16 mouse cellular contexts compared by ENCODE assay signal in genomic region chr7:74501187-74501586, GRCm38 (mm10). TPM values are rescaled to one million over a fixed set of nuclear protein-coding genes. Genes with fewer than 3 reads are reported as not detected.
DNase-seq lines count a peak whose midpoint lies in the region; ATAC-seq lines count a peak whose summit lies in the region.
"Had no signal": no experiment of that assay in that cellular context is flagged by ENCODE, and none has a peak within 500 bp of the region (broad histone marks: within the 10 kb centered on the region; RNA-seq: fewer than 3 reads in every experiment).

No protein-coding gene starts in this region.

- peak; percentile 26 for DNase-seq in embryonic facial prominence, embryonic 11.5 days (ENCODE audit: low spot score)
- DNase-seq in embryonic facial prominence, embryonic 10.5 days (ENCODE audit: low spot score) = no peak
- no peak for DNase-seq in left cerebral cortex, postnatal 4 days
- no peak for DNase-seq in gastrocnemius, adult 18-20 months (ENCODE audit: low spot score)
- DNase-seq in urinary bladder, postnatal 36 days (ENCODE audit: low spot score in 2 of 2) = no peak
- DNase-seq: cerebellum, postnatal 25 days; heart, adult 11 months; liver; right cerebral cortex, postnatal 14 days had no signal

- H3K36me3 ChIP-seq in embryonic facial prominence, embryonic 11.5 days (replicated peaks; ENCODE audit: control insufficient read depth, insufficient read depth, low read depth, low read length) = no peaks in the 10 kb centered on the region
- H3K36me3 ChIP-seq in embryonic facial prominence, embryonic 10.5 days (replicated peaks) = peaks cover 4% of the 10 kb centered on the region; the same call in 1 of the 2 replicates
- H3K36me3 ChIP-seq in forebrain, embryonic 13.5 days (ENCODE audit: poor library complexity, severe bottlenecking) = no peaks in the 10 kb centered on the region
- no peaks in the 10 kb centered on the region for H3K36me3 ChIP-seq in hindbrain, embryonic 15.5 days
- peaks cover 7% of the 10 kb centered on the region; the same call in 1 of the 2 replicates for H3K36me3 ChIP-seq in neural tube, embryonic 13.5 days
- H3K36me3 ChIP-seq: heart, embryonic 15.5 days; lung, embryonic 15.5 days had no signal

- H3K9ac ChIP-seq in embryonic facial prominence, embryonic 11.5 days (replicated peaks; ENCODE audit: low read length) = no peak overlapping the region
- H3K9ac ChIP-seq in forebrain, embryonic 13.5 days = no peak overlapping the region
- H3K9ac ChIP-seq in hindbrain, embryonic 15.5 days = no peak overlapping the region
- H3K9ac ChIP-seq in neural tube, embryonic 13.5 days = no peak overlapping the region
- H3K9ac ChIP-seq: heart, embryonic 15.5 days; lung, embryonic 15.5 days had no signal

- no peaks in the 10 kb centered on the region for H3K9me3 ChIP-seq in embryonic facial prominence, embryonic 11.5 days (replicated peaks; ENCODE audit: control insufficient read depth, low read length)
- no peaks in the 10 kb centered on the region for H3K9me3 ChIP-seq in embryonic facial prominence, embryonic 10.5 days
- H3K9me3 ChIP-seq in forebrain, embryonic 13.5 days (replicated peaks) = no peaks in the 10 kb centered on the region
- H3K9me3 ChIP-seq in hindbrain, embryonic 15.5 days = no peaks in the 10 kb centered on the region
- H3K9me3 ChIP-seq in neural tube, embryonic 13.5 days = no peaks in the 10 kb centered on the region
- H3K9me3 ChIP-seq: heart, embryonic 15.5 days; lung, embryonic 15.5 days had no signal

- H3K4me1 ChIP-seq in embryonic facial prominence, embryonic 11.5 days (ENCODE audit: control insufficient read depth, insufficient read depth, low read length) = no peaks in the 10 kb centered on the region
- peaks cover 8% of the 10 kb centered on the region for H3K4me1 ChIP-seq in embryonic facial prominence, embryonic 10.5 days
- H3K4me1 ChIP-seq in forebrain, embryonic 13.5 days = 0 out of 2 replicates have a peak, but pooled peaks cover 7% of the 10 kb centered on the region
- H3K4me1 ChIP-seq in hindbrain, embryonic 15.5 days (replicated peaks) = no peaks in the 10 kb centered on the region
- H3K4me1 ChIP-seq in neural tube, embryonic 13.5 days (replicated peaks) = peaks cover 8% of the 10 kb centered on the region
- H3K4me1 ChIP-seq: heart, embryonic 15.5 days; lung, embryonic 15.5 days had no signal

- no peaks in the 10 kb centered on the region for H3K27me3 ChIP-seq in embryonic facial prominence, embryonic 11.5 days (ENCODE audit: control insufficient read depth, insufficient read depth, low read length)
- peaks cover 53% of the 10 kb centered on the region for H3K27me3 ChIP-seq in embryonic facial prominence, embryonic 10.5 days (replicated peaks; ENCODE audit: low read depth, poor library complexity, severe bottlenecking)
- H3K27me3 ChIP-seq in forebrain, embryonic 13.5 days = peaks cover 84% of the 10 kb centered on the region
- H3K27me3 ChIP-seq in hindbrain, embryonic 15.5 days = peaks cover 13% of the 10 kb centered on the region
- peaks cover 50% of the 10 kb centered on the region for H3K27me3 ChIP-seq in neural tube, embryonic 13.5 days
- H3K27me3 ChIP-seq: CH12.LX; heart, embryonic 15.5 days; lung, embryonic 15.5 days; megakaryocyte, embryonic 14.5 days had no signal

- no peak for ATAC-seq in embryonic facial prominence, embryonic 11.5 days (replicated peaks; ENCODE audit: insufficient number of reproducible peaks, low FRiP score, low TSS enrichment, low read depth)
- ATAC-seq in forebrain, embryonic 13.5 days = peak; percentile 66; the same call in 1 of the 2 replicates
- ATAC-seq in hindbrain, embryonic 15.5 days (ENCODE audit: low FRiP score, low read depth) = peak; percentile 85
- ATAC-seq in neural tube, embryonic 13.5 days (ENCODE audit: low read depth) = peak; percentile 80

- intact Hi-C loops in left cerebral cortex, postnatal 4 days (cut with DNase I) = no loop called here

- H3K27ac ChIP-seq in embryonic facial prominence, embryonic 11.5 days (replicated peaks; ENCODE audit: low read depth, low read length) = no peak overlapping the region
- no peak overlapping the region for H3K27ac ChIP-seq in embryonic facial prominence, embryonic 10.5 days (replicated peaks)
- H3K27ac ChIP-seq in forebrain, embryonic 13.5 days = no peak overlapping the region
- no peak overlapping the region for H3K27ac ChIP-seq in hindbrain, embryonic 15.5 days (replicated peaks)
- no peak overlapping the region for H3K27ac ChIP-seq in neural tube, embryonic 13.5 days (replicated peaks)
- H3K27ac ChIP-seq: heart, embryonic 15.5 days; lung, embryonic 15.5 days had no signal

- 61% methylated on average over 10 of the region's 10 CpGs for WGBS in embryonic facial prominence, embryonic 11.5 days
- WGBS in embryonic facial prominence, embryonic 10.5 days = 62% methylated on average over 10 of the region's 10 CpGs
- WGBS in forebrain, embryonic 13.5 days = 6% methylated on average over 10 of the region's 10 CpGs
- WGBS in hindbrain, embryonic 15.5 days = 14% methylated on average over 10 of the region's 10 CpGs
- WGBS in neural tube, embryonic 13.5 days = 22% methylated on average over 10 of the region's 10 CpGs

- no peak overlapping the region for H3K4me2 ChIP-seq in embryonic facial prominence, embryonic 11.5 days (ENCODE audit: low read depth, low read length)
- no peak overlapping the region for H3K4me2 ChIP-seq in forebrain, embryonic 13.5 days
- H3K4me2 ChIP-seq in hindbrain, embryonic 15.5 days = no peak overlapping the region
- H3K4me2 ChIP-seq in neural tube, embryonic 13.5 days = no peak overlapping the region
- H3K4me2 ChIP-seq: heart, embryonic 15.5 days; lung, embryonic 15.5 days had no signal

- H3K4me3 ChIP-seq in embryonic facial prominence, embryonic 11.5 days (ENCODE audit: low read depth, low read length) = no peak overlapping the region
- no peak overlapping the region for H3K4me3 ChIP-seq in embryonic facial prominence, embryonic 10.5 days
- no peak overlapping the region for H3K4me3 ChIP-seq in forebrain, embryonic 13.5 days
- H3K4me3 ChIP-seq in hindbrain, embryonic 15.5 days = no peak overlapping the region
- H3K4me3 ChIP-seq in neural tube, embryonic 13.5 days = no peak overlapping the region
- H3K4me3 ChIP-seq: heart, embryonic 15.5 days; lung, embryonic 15.5 days; megakaryocyte, embryonic 14.5 days had no signal

RNA-seq across cellular contexts. Expression of gene Slco3a1, which starts 53.4 kb away (rescaled TPM):
- polyA plus RNA-seq in embryonic facial prominence, embryonic 11.5 days (2014; fragmentation: Nextera tagmentation; extraction: Ambion mirVana) = 6.6 and 6.7 TPM in 2 replicates
- polyA plus RNA-seq in embryonic facial prominence, embryonic 10.5 days (2016; fragmentation: Nextera tagmentation; extraction: Ambion mirVana) = 7.4 and 7.9 TPM in 2 replicates
- 14.0 and 16.5 TPM in 2 replicates for polyA plus RNA-seq in forebrain, embryonic 13.5 days (2015; fragmentation: Nextera tagmentation; extraction: Ambion mirVana)
- polyA plus RNA-seq in hindbrain, embryonic 15.5 days (2015; fragmentation: Nextera tagmentation; extraction: Ambion mirVana) = 21.3 and 21.8 TPM in 2 replicates
- polyA plus RNA-seq in neural tube, embryonic 13.5 days (2015; fragmentation: Nextera tagmentation; extraction: Ambion mirVana) = 28.6 and 31.8 TPM in 2 replicates
- 10 to 100 TPM; 75.0 to 77.0 TPM for total RNA-seq in left cerebral cortex, postnatal 4 days (2021)
- total RNA-seq in gastrocnemius, adult 18-20 months (2021) = 10 to 100 TPM; 60.0 to 77.8 TPM
